Mouse (Mus musculus) lung, postnatal 4 days (tissue): Measurements from ENCODE around the gene Mrps35.
A peak's percentile ranks its signal among the peaks of the same experiment; 100 is the strongest.

Experiments
- DNase-seq, 2 experiments: peaks; one replicate each; pipeline ENCODE4 v3.0.0; 2021

The Mrps35 gene

DNA sequence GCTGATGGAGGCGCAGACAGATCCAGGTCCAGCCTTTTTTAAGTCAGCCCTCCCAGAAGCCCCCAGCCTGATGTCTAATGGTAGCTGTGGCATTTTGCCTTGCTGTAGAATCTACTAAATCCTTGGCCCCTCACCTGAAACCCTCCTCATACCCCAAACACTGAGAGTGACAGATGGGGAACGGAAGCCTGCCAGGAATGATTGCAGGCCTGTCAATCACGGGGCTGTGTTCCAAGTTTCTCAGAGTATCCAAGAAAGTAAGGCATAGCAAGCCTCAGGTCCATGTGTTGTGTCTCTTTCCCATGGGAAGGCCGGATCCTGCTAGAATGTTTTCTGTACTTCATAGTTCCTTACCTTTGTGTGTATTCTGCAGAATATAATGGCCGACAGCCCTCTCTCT, 47.6 kb downstream of the Mrps35 start:
- DNase-seq: no peak

DNA sequence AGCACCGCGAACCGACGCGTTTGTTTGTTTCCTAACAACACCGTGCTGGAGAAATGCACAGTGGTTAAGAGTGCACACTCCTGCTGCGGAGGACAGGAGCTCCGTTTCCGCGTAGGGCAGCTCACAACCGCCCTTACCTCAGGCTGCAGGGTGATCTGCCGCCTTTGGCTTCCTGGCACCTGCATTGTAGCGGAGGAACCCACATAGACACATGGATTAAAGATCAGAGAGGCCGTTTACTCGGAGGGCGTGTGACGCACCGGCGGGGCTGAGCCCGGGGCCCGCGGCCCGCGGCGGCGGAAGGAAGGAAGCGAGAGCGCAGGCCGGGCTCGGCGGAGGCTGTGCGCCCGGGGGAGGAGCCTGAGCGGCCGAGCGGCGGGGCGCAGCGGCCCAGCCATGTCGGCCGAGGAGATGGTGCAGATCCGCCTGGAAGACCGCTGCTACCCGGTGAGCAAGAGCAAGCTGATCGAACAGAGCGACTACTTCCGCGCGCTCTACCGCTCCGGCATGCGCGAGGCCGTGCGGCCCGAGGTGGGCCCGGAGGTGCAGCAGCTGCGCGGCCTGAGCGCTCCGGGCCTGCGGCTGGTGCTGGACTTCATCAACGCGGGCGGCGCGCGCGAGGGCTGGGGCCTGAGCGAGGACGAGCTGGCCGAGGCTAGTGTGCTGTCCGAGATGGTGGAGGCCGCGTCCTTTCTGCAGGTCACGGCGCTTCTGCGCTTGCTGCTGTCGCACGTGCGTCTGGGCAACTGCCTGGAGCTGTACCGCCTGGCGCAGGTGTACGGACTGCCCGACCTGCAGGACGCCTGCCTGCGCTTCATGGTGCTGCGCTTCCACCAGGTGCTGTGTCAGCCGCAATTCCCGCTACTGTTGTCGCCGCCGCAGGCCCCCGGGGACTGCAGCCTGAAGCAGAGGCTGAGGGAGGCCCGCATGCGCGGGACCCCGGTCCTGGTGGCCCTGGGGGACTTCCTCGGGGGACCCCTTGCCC, 48.9 kb downstream of the Mrps35 start, which contains the start of gene Klhl42:
Gene Klhl42 (plus strand): TSS at position 244 of the 985 bp plus-strand sequence.
- peak; percentile 84 to 89 for DNase-seq

DNA sequence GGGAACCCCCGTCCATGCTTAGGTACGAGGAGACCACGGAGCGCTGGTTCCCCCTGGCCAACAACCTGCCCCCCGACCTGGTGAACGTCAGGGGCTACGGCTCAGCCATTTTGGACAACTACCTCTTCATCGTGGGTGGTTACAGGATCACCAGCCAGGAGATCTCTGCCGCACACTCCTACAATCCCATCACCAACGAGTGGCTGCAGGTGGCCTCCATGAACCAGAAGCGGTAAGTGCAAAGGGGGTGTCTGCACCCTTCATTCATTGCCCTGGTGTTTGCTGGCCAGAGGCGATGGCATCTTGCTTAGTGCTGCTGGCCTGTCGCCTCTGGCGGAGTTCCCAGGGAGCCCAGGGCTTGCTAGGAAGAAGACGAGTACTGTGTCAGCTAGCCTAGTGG, 49.6 kb downstream of the Mrps35 start:
- peak in 1 of 2 experiments; percentile 52 for DNase-seq

DNA sequence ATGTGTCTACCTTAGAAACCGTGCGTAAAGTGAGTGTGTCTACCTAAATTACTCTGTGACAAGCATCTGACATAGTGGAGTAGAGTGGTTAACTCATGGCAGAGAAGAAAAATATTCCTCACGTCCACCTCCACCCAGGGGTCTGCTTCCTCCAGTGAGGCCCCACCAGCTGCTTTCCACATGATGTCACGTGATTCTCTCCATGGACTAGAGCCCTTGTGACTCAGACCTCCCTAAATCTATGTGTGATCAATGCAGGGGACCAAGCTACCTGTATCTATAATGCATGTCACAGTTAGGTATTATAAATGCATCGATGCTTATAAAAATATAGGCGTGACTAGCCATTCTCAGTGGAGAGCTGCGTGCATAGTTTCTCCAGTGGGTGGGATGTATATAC, 52.2 kb downstream of the Mrps35 start:
- no peak for DNase-seq

DNA sequence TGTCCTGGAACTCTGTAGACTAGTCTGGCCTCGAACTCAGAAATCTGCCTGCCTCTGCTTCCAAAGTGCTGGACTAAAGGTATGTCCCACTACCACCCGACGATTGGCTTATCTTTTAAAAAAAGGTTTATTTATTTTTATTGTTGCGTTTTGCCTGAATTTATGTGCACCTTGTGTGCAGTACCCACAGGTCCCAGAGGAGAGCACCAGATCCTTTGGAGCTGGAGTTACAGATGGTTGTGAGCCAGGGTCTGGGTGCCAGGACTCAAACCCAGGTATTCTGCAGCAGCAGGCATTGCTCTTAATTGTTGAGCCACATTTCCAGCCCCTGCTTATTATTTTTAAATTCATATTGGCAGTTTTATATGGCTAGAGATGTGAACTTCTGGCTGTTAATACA, 53.5 kb downstream of the Mrps35 start:
- DNase-seq: no peak

DNA sequence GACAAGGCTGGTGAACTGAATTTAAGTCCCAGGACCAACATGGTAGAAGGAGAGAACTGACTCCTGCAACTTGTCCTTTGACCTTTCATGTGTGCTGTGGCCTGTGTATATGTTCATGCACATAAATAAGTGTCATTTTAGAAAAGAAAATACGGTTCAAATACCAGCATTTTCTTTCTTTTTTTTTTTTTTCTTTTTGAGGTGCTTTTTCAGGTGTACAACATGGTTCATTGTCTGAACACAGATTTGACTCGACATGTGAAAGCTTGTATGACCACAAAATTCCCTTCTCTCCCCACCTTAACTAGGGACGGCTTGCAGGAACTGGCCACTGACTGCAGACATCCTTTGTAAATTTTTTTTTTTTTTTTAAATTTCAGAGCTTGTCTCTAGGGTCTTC, 54.4 kb downstream of the Mrps35 start:
- no peak for DNase-seq

DNA sequence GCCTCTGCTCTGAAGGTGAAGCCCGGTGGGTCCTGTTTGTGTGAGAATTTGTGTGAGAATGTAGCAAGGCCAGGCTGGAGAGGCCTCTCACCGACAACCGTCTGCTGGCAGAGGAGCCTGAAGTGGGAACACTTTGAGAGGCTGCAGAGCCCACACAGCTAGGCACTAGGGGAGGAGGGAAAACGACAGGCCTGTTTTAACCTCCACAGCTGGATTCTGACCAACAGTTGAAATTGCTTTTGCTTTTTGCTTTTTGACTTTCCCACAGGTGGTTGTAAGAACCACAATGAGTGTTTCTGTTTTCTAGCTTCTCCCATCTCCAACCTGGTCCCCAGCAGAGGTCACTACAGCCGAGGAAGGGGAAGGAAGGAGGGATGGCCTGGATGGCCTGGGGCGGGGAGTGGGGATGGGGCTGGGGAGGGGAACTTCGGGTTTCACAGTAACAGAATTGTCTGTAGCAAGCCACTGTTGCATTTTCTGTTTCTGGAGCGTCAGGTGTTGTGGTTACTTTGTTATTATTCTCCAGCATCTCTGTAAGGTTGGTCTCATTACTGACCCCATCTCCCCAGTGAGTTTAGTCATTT, 54.9 kb downstream of the Mrps35 start:
- DNase-seq: no peak

DNA sequence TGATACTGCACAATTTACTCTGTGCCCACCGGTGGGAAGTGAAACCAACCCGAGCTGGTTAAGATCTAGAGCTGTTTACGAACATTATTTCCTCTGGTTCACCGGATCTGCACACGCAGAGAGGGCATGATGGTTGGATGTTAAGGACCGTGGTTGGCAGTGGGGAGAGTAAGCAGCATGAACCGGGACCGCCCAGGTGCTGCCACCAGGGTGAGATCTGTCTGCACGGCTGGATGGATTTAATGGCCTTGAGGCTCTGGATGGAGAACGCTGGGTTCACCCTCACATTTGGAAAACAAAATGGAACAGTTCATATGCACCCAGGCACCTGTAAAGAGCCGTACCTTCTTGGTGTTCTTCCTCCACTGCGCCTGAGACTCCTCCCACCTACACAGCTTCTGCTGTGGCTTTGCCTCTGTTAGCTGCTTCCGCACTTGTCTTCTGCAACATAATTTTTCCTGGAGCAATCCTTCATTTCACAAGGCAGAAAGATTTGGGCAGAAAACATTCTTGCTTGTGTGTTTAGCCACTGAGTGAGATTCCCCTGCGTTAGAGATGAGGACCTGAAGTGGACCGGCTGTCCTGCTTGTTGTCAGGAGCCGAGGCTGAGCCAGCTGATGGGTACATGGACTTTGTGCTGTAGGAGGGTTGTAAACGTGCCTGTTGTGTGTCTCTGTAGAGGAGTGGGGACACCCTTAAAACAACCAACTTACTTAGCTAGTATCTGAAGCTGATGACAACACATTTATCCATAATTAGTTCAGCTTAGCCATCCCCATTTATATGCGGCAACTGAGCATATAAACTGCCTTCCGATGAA, 57.1 kb downstream of the Mrps35 start:
- DNase-seq: no peak

DNA sequence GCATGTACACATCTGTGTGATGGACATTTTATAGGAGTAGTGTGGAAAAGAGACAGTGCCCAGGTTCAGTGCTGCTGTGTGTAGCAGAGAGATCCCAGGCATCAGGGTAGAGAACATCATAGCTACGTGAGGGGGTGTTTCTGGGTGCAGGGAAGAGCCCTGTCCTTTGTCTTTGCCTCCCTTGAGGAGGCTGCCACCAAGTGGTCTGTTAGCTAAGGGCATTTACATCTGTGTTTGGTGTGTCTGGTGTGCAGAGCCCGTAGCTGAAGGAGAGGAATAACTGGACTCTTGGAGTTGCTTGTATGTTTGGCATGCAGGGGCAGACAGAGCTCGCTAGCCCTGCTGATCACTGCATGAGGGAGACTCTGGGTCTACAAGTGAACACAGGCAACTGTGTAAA, 59.7 kb downstream of the Mrps35 start:
- no peak for DNase-seq

DNA sequence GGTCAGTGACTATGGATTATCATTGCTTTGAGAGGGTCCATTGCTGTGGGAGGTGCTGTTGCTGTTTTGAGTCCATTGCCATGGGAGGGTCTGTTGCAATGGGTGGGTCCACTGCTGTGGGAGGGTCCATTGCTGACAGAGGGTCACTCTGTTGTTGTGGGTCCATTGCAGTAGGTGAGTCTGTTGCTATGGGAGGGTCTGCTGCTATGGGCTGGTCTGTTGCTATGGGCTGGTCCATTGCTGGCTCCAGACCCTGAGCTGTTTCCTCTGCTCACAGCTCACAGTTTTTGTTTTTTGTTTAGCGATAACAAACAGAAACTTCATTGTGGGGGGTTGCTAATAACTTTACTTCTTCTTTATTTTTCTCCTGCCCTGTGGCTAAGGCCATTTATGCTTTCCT, 63.0 kb downstream of the Mrps35 start:
- no peak for DNase-seq

DNA sequence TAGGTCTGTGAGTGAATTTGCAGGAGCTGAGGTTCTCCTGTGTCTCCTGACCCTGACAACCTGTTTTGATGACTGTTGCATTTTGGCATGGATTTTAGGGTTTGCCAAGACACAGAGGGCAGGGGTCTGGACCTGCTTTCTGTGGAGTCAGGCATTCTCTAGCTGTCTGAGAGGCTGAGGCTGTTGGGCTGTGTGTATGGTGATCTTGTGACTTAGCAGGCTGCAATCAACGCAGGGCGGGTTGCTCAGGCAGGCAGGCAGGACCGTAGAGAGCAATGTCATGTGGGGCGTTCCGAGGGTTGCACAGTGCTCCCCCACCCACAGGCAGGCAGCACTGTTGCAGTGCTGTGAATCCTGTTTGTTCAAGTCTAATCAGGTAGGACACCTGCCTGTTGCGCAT, 64.2 kb downstream of the Mrps35 start:
- no peak for DNase-seq

DNA sequence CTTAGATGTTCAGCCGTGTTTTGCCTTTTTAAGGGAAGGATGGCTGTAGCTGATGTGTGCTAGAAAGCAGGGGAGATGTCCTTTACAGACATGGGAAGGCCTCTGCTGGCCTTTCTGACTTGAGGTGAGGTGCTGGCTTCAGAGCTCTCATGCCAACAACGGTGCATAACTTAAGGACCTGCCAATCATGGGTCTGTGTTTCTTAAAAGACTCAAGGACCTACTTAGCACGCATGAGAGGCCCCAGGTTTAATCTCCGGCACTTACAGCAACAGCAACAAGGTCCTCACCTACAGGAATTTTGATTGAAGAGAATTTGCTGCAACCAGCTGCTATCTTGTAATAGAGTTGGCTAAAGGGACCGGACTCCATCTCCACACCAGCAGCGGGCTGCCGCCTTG, 66.7 kb downstream of the Mrps35 start:
- DNase-seq: peak in 1 of 2 experiments; percentile 51

DNA sequence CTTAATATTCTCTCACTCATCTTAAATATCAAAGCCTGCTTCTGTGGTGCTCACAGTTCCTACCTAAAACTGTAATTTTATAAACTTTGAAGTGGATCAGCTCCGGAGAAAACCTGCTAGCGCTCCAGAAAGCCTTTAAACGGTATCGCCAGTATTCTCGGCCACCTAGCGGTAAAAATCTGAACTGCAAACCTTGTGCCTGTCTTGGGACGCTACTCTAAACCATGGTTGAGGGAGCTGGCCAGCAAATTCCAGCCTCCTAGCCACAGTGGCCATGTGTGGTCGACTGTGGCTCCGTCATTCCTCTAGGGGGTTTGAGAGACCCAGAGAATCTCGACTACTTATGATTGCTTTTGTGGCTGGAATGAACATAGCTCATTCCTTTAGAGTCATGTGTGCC, 74.0 kb downstream of the Mrps35 start:
- peak; percentile 63 to 86 for DNase-seq

DNA sequence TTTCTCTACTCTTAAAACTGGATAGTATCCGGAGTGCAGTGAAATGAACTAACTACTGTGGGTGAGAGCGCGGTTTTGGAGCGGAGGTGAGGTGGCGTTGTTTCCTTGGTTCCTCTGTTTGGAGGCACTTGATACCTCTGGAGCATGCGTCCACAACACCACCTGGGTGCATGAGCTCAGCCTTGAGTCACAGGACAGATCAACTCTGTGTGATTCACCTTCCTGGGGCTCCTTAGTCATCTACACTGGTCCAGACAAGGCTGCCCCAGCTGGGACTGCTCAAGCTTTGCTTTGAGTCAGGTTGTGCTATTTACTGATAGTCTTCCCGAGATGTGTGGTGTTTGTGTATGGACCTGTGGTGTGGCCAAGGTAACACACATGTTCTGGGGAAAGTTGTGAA, 75.2 kb downstream of the Mrps35 start:
- DNase-seq: no peak

DNA sequence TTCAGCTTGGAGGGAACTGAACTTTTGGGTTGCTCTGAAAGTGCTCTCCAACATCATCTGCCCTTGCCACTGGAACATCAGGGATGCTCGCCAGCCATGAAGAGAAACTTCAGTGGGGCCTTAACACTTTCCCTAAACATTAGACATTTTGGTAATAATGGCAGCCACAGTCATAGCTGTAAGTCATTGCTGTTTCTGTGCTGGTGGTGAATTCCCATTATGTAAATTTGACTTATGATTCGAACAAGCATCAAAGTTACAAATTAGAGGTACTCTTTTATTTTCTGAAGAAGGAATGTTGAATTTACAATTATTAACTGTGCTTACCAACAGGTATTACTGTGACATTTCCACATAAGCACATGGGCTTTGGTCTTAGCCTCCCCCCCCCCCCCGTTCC, 75.6 kb downstream of the Mrps35 start:
- no peak for DNase-seq

DNA sequence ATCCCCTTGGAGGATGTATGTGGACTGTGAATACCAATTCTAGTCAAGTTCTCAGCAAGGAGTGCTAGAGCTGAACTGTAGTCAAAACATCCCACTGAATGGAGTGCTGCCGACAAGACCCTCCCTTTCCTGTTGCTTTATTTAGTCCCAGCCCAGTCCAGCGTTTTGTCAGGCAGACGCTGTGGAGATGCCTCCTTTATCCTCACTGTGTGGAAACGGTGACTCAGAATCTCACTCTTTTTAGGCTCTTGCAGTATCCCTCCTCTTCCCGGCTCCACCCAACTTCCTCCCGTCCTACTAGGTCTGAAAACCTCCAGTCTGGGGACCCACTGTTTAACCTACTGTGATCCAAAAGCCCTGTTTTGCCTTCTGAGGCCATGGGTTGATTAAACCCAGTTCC, 78.8 kb downstream of the Mrps35 start:
- no peak for DNase-seq
